28 mouse cellular contexts compared by ENCODE assay signal in genomic region chr8:113883994-113884393, GRCm38 (mm10). TPM values are rescaled to one million over a fixed set of nuclear protein-coding genes. Genes with fewer than 3 reads are reported as not detected.
DNase-seq lines count a peak whose midpoint lies in the region; ATAC-seq lines count a peak whose summit lies in the region.
"Had no signal": no experiment of that assay in that cellular context is flagged by ENCODE, and none has a peak within 500 bp of the region (broad histone marks: within the 10 kb centered on the region; RNA-seq: fewer than 3 reads in every experiment).

No protein-coding gene starts in this region.

- H3K27ac ChIP-seq in forebrain, embryonic 11.5 days (ENCODE audit: low read depth, low read length): no peak overlapping the region
- no peak overlapping the region for H3K27ac ChIP-seq in forebrain, embryonic 15.5 days (replicated peaks)
- H3K27ac ChIP-seq: embryonic facial prominence, embryonic 13.5 days; forebrain, embryonic 12.5 days; gastrocnemius, adult 2 months; heart, embryonic 10.5 days; hindbrain, embryonic 12.5 days; hindbrain, postnatal 0 days; intestine, embryonic 15.5 days; liver, embryonic 12.5 days; midbrain, embryonic 13.5 days had no signal

- WGBS in forebrain, embryonic 11.5 days: 7% methylated on average over 7 of the region's 7 CpGs
- WGBS in forebrain, embryonic 15.5 days: 5% methylated on average over 7 of the region's 7 CpGs

- H3K27me3 ChIP-seq in forebrain, embryonic 11.5 days (ENCODE audit: control insufficient read depth, insufficient read depth, low read length): no peaks in the 10 kb centered on the region
- no peaks in the 10 kb centered on the region for H3K27me3 ChIP-seq in forebrain, embryonic 15.5 days
- H3K27me3 ChIP-seq: embryonic facial prominence, embryonic 13.5 days; hindbrain, embryonic 12.5 days; intestine, embryonic 15.5 days; liver, embryonic 12.5 days; megakaryocyte, embryonic 14.5 days; midbrain, embryonic 13.5 days had no signal

- H3K4me1 ChIP-seq in forebrain, embryonic 11.5 days (replicated peaks; ENCODE audit: control insufficient read depth, insufficient read depth, low read length): peaks cover 2% of the 10 kb centered on the region; the same call in 1 of the 2 replicates
- H3K4me1 ChIP-seq in forebrain, embryonic 15.5 days: 0 out of 2 replicates have a peak, but pooled peaks cover 3% of the 10 kb centered on the region
- H3K4me1 ChIP-seq: embryonic facial prominence, embryonic 13.5 days; heart, embryonic 10.5 days; hindbrain, embryonic 12.5 days; intestine, embryonic 15.5 days; liver, embryonic 12.5 days; megakaryocyte, embryonic 14.5 days had no signal

- no peak overlapping the region for H3K9ac ChIP-seq in forebrain, embryonic 11.5 days (ENCODE audit: low read length)
- no peak overlapping the region for H3K9ac ChIP-seq in forebrain, embryonic 15.5 days (replicated peaks)
- H3K9ac ChIP-seq: embryonic facial prominence, embryonic 13.5 days; forebrain, embryonic 12.5 days; hindbrain, embryonic 12.5 days; intestine, embryonic 15.5 days; liver, embryonic 12.5 days; liver, postnatal 0 days; midbrain, embryonic 13.5 days had no signal

- intact Hi-C loops in gastrocnemius, postnatal 14 days (cut with DNase I; ENCODE audit: low total_unique reads): no loop called here

- ATAC-seq in forebrain, embryonic 11.5 days (replicated peaks; ENCODE audit: low FRiP score): peak; percentile 51
- no peak for ATAC-seq in forebrain, embryonic 15.5 days (replicated peaks)
- ATAC-seq: hindbrain, postnatal 0 days; intestine, embryonic 15.5 days; liver, embryonic 12.5 days; liver, postnatal 0 days; midbrain, embryonic 13.5 days had no signal

- no peaks in the 10 kb centered on the region for H3K36me3 ChIP-seq in forebrain, embryonic 11.5 days (ENCODE audit: control insufficient read depth, insufficient read depth, low read length)
- no peaks in the 10 kb centered on the region for H3K36me3 ChIP-seq in forebrain, embryonic 15.5 days
- H3K36me3 ChIP-seq: embryonic facial prominence, embryonic 13.5 days; forebrain, embryonic 12.5 days; heart, embryonic 10.5 days; hindbrain, embryonic 12.5 days; intestine, embryonic 15.5 days; liver, embryonic 12.5 days; midbrain, embryonic 13.5 days had no signal

- no peak overlapping the region for H3K4me3 ChIP-seq in forebrain, embryonic 11.5 days (ENCODE audit: low read depth, low read length)
- H3K4me3 ChIP-seq in forebrain, embryonic 15.5 days: no peak overlapping the region
- H3K4me3 ChIP-seq: embryonic facial prominence, embryonic 13.5 days; forebrain, embryonic 12.5 days; gastrocnemius, adult 2 months; heart, embryonic 10.5 days; hindbrain, embryonic 12.5 days; intestine, embryonic 15.5 days; liver, embryonic 12.5 days; megakaryocyte, embryonic 14.5 days; midbrain, embryonic 13.5 days had no signal

- H3K9me3 ChIP-seq in forebrain, embryonic 11.5 days (ENCODE audit: control insufficient read depth, low read length): no peaks in the 10 kb centered on the region
- no peaks in the 10 kb centered on the region for H3K9me3 ChIP-seq in forebrain, embryonic 15.5 days
- H3K9me3 ChIP-seq: embryonic facial prominence, embryonic 13.5 days; forebrain, embryonic 12.5 days; heart, embryonic 10.5 days; hindbrain, embryonic 12.5 days; intestine, embryonic 15.5 days; liver, embryonic 12.5 days; midbrain, embryonic 13.5 days had no signal

- peak; percentile 55 for DNase-seq in forebrain, embryonic 11.5 days (ENCODE audit: low spot score)
- peak; percentile 89 for DNase-seq in ES-CJ7 (ENCODE audit: low read depth, low spot score)
- peak; percentile 97 for DNase-seq in R1 (ENCODE audit: low read depth, low spot score)
- DNase-seq in embryo, embryonic 11 days: peak; percentile 11
- DNase-seq in gastrocnemius, postnatal 14 days: no peak
- no peak for DNase-seq in lung, postnatal 25 days (ENCODE audit: low spot score)
- DNase-seq: adrenal gland, postnatal 25 days; cerebellum, adult 2 months; cerebellum, postnatal 14 days; gastrocnemius, adult 2 months; heart, postnatal 36 days; kidney, adult 2 months; kidney, postnatal 4 days; layer of hippocampus, postnatal 36 days; left cerebral cortex, postnatal 4 days; liver, postnatal 0 days; lung, postnatal 4 days had no signal

- H3K4me2 ChIP-seq in forebrain, embryonic 11.5 days (ENCODE audit: low read depth, low read length, severe bottlenecking): no peak overlapping the region
- H3K4me2 ChIP-seq in forebrain, embryonic 15.5 days (replicated peaks): no peak overlapping the region
- H3K4me2 ChIP-seq: embryonic facial prominence, embryonic 13.5 days; forebrain, embryonic 12.5 days; hindbrain, embryonic 12.5 days; intestine, embryonic 15.5 days; liver, embryonic 12.5 days; midbrain, embryonic 13.5 days had no signal

RNA-seq across cellular contexts. Expression of gene Adamts18, which starts 35.5 kb away (rescaled TPM):
- 4.8 TPM in 2 replicates for polyA plus RNA-seq in forebrain, embryonic 11.5 days (2014; fragmentation: Nextera tagmentation; extraction: Ambion mirVana)
- 22.1 and 23.3 TPM in 2 replicates for polyA plus RNA-seq in forebrain, embryonic 15.5 days (2015; fragmentation: Nextera tagmentation; extraction: Ambion mirVana)
- total RNA-seq in gastrocnemius, postnatal 14 days (2021): under 1 TPM; 0.18 to 0.35 TPM
- total RNA-seq: adrenal gland, adult 18-20 months; adrenal gland, postnatal 25 days; heart, postnatal 36 days had no signal
- polyA plus RNA-seq: kidney, adult 2 months; liver, postnatal 0 days had no signal

Comparison
In these comparisons a context has a peak if more than half of its experiments do, and no peak if none do; other contexts are left out.
1. DNase-seq: peak in forebrain, embryonic 11.5 days (single experiment), ES-CJ7 (single experiment), R1 (single experiment) and embryo, embryonic 11 days (single experiment); none in gastrocnemius, postnatal 14 days (single experiment) and lung, postnatal 25 days (single experiment).